Mouse (Mus musculus) hindbrain, embryonic 15.5 days (tissue): ENCODE results near the gene 4930564D02Rik. TPM values are rescaled to one million over a fixed set of nuclear protein-coding genes. Genes with fewer than 3 reads are reported as not detected.
A peak's percentile ranks its signal among the peaks of the same experiment; 100 is the strongest.

Experiments
- ATAC-seq: fragments of 200-750 bp; cut with Nextera tagmentation; 2 replicates; pipeline ENCODE4 v1.8.0; 2017; ENCODE audit warnings: low read depth, moderate number of reproducible peaks, moderate TSS enrichment; ENCODE audit not compliant: low FRiP score
- H3K27ac ChIP-seq: fragments of 300-500 bp; sonication (generic); replicated peaks from 2 replicates; pipeline ENCODE4 v1.5.1; 2015; ENCODE audit warnings: mild to moderate bottlenecking, inconsistent platforms
- H3K27me3 ChIP-seq: fragments of 300-500 bp; sonication (generic); 2 replicates; pipeline ENCODE4 v1.6.1; 2015; ENCODE audit warnings: control low read depth, inconsistent platforms
- H3K36me3 ChIP-seq: fragments of 300-500 bp; sonication (generic); 2 replicates; pipeline ENCODE4 v1.6.1; 2015; ENCODE audit warnings: control low read depth, inconsistent platforms
- H3K4me1 ChIP-seq: fragments of 300-500 bp; sonication (generic); replicated peaks from 2 replicates; pipeline ENCODE4 v1.6.1; 2015; ENCODE audit warnings: control low read depth, inconsistent platforms
- H3K4me2 ChIP-seq: fragments of 300-500 bp; sonication (generic); 2 replicates; pipeline ENCODE4 v1.6.1; 2015; ENCODE audit warnings: moderate library complexity, mild to moderate bottlenecking, inconsistent platforms
- H3K4me3 ChIP-seq: fragments of 300-500 bp; sonication (generic); 2 replicates; pipeline ENCODE4 v1.5.1; 2015; ENCODE audit warnings: mild to moderate bottlenecking, inconsistent platforms
- H3K9ac ChIP-seq: fragments of 300-500 bp; sonication (generic); 2 replicates; pipeline ENCODE4 v1.6.1; 2015; ENCODE audit warnings: inconsistent platforms
- H3K9me3 ChIP-seq: fragments of 300-500 bp; sonication (generic); 2 replicates; pipeline ENCODE4 v1.6.1; 2016; ENCODE audit warnings: control low read depth, inconsistent platforms
- WGBS: fragments of 180-500 bp; shearing (Covaris S2); methylation state at CpG from one replicate; pipeline ENCODE4 v1.1.7; 2015; 5-methylcytosine and 5-hydroxymethylcytosine counted together
- polyA plus RNA-seq: library from polyadenylated mRNA; unstranded; fragments of >200 nt; fragmentation: Nextera tagmentation; extraction: Ambion mirVana; gene quantifications from 2 replicates; pipeline ENCODE4 v1.2.1, GENCODE M21; 2015

The 4930564D02Rik gene
- polyA plus RNA-seq, 1 experiment from 2014 or later, result not detected

DNA sequence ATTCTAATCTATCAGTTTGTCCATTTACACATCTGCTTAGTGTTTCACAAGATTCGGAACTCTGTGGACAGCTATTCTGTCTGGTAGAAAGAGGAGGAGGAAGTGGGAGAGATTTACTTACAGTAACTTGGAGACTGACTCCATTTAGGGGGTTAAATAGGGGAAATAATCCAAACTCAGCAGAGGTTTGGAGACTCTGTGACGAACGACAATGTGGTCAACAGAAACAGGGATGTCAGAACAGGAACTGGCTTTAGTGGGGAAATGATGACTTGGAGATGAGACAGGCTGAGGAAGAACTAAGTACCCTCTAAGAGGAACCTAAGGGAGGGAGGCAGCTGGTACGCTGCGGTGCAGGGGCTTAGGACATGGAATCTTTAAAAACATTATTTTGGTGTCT is 19.8 kb upstream of the 4930564D02Rik start:
- WGBS, result 77% methylated on average over 5 of the region's 5 CpGs
- no peak for ATAC-seq
- Histone ChIP-seq H3K27ac (no peak overlapping the region), H3K9ac (no peak overlapping the region), H3K4me3 (no peak overlapping the region), H3K27me3 (no peaks in the 10 kb centered on the region), H3K9me3 (no peaks in the 10 kb centered on the region), H3K4me1 (peaks cover 62% of the 10 kb centered on the region), H3K36me3 (no peaks in the 10 kb centered on the region), H3K4me2 (no peak overlapping the region)

DNA sequence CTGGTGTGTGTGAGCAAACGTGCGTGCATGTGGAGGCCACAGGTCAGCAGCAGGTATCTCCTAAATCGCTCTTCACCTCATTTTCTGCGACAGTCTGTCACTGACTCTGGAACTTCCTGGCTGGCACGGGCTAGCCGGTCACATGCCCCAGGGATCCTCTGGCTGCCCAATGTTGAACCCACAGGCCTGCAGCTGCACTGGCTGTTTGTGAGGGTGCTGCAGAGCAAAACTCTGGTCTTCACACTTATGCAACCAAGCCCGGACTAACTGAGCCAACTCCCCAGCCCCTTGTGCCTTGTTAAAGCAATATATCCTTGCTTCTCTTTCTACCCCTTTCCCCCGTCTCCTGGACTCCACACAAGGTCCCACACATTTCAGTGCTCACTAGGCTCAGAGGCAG is 19.0 kb upstream of the 4930564D02Rik start:
- Histone ChIP-seq H3K36me3 (no peaks in the 10 kb centered on the region), H3K4me3 (no peak overlapping the region), H3K27ac (no peak overlapping the region), H3K4me1 (peaks cover 63% of the 10 kb centered on the region), H3K4me2 (no peak overlapping the region), H3K9me3 (no peaks in the 10 kb centered on the region), H3K9ac (no peak overlapping the region), H3K27me3 (no peaks in the 10 kb centered on the region)
- WGBS, result 76% methylated on average over 8 of the region's 8 CpGs
- no peak for ATAC-seq

DNA sequence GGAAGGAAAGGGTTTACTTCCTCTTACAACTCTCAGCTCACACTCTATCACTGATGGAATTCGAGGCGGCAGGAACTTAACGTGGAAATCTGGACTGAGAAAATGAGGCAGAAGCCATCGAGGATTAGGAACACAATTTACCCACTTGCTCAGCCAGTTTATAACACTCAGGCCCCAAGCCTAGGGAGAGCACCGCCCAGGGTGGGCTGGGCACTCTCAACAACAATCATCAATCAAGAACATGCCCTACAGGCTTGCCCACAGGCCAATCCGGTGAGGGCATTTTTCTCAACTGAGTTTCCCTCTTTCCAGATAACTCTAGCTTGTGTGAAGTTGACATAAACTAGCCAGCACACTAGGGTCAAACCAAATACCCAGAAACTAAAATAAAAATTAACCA is 16.8 kb upstream of the 4930564D02Rik start:
- Histone ChIP-seq H3K4me1 (peaks cover 56% of the 10 kb centered on the region), H3K27me3 (no peaks in the 10 kb centered on the region), H3K36me3 (no peaks in the 10 kb centered on the region), H3K27ac (no peak overlapping the region), H3K9me3 (no peaks in the 10 kb centered on the region), H3K4me2 (peak overlapping the region; percentile 10; the same call in 1 of the 2 replicates), H3K4me3 (no peak overlapping the region), H3K9ac (no peak overlapping the region)
- 82% methylated on average over 6 of the region's 6 CpGs for WGBS
- ATAC-seq, result no peak

DNA sequence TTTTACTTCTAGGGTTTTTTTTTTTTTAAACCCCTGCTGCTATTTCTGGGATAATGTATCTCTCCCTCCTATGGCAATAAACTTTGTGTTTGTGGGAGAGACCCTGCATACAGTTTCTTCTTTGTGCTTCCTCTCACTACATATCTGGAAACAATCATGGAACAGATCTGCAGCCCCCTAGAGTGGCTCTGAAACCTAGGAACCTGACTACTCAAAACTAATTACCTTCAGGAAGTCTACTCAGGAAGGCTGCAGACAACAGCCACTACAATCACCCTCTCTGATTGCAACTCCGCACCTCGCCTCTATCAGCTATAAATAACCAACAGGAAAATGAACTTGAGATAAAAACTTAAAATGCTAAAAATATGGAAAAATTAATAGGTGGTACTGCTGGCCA is 15.5 kb upstream of the 4930564D02Rik start:
- Histone ChIP-seq H3K4me1 (peaks cover 46% of the 10 kb centered on the region), H3K27me3 (no peaks in the 10 kb centered on the region), H3K9ac (peak overlapping the region; percentile 96), H3K27ac (peak overlapping the region; percentile 98; the same call in 1 of the 2 replicates), H3K4me3 (peak overlapping the region; percentile 99), H3K9me3 (no peaks in the 10 kb centered on the region), H3K36me3 (no peaks in the 10 kb centered on the region), H3K4me2 (peak overlapping the region; percentile 64)
- ATAC-seq, result no peak
- 47% methylated on average over 2 of the region's 2 CpGs for WGBS

DNA sequence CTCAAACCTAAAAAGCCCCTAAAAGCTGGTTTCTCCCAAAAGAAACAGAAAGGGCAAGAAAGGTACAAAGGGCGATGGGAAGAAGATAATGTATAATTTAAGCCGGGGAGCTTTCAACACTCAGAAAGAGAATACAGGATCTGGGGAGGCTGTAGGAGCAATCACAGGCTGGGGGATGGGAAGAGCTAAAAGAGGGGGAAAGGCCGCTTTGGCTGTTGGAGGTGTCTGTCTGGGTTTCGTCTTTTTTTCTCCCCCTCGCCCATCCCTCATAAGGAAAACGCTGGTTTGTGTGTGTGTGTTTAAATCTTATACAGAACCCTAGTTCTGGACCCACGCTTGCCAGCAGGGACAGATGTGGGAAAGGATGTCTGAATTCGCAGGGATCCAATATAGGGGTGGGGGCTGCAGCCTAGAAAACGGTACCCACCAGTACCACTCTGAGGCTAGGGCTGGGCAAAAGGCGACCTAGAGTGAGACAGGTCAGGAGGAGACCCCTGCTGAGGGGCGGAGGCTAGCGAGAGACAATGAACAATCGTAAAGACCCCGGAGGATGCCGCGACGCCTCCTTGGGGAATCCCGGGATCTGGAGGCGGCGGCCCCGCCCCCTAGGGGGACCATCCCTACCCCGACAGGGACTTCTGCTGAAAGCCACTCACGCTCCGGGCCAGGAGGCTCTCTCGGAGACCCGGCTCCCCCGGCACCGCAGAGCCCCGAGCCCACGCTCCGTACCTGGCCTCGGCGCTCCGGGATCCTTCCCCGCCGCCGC is 14.3 kb upstream of the 4930564D02Rik start:
- Histone ChIP-seq H3K36me3 (no peaks in the 10 kb centered on the region), H3K9me3 (no peaks in the 10 kb centered on the region), H3K9ac (peak overlapping the region; percentile 96), H3K4me1 (peaks cover 43% of the 10 kb centered on the region), H3K4me3 (peak overlapping the region; percentile 99), H3K4me2 (peak overlapping the region; percentile 64), H3K27me3 (no peaks in the 10 kb centered on the region), H3K27ac (peak overlapping the region; percentile 98)
- peak; percentile 50 for ATAC-seq
- 1% methylated on average over 37 of the region's 37 CpGs for WGBS

DNA sequence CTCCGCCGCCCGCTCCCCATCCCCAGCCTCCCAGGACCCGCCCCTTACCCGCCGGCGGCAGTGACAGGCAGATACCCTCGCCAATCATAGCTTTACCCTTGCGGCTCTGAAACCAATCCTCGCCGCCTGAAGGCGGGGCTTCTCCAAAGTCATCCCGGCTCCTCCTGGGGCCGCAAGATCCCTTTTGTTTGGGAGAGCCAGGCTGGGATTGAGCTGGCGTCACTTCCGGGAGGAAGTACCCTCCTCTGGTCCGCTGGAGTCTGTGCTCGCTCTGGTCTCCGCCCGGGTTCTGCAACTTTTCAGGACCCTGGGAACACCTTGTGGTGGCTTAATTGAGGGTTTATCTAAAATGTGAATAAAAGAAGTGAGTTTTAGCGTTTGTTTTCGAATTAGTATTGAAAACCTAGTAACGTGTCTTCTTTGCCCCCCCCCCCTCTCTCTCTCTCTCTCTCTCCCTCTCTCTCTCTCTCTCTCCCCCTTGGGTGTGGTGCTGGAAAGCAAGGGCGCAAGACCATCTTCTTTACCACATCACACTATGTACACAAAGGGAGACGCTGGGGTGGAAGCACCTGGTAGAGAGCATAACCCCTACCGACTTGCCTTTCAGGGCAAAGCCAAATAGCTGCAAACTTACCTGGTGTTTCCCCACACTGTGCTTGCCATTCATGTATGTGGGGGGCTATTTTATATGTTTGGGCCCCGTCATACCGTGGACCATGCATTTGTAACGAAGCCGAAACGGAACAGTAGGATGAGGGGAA is 13.5 kb upstream of the 4930564D02Rik start, which contains the start of gene Cttnbp2nl:
TSS of gene Cttnbp2nl (minus strand) at position 210 of the 761 bp plus-strand sequence.
- Histone ChIP-seq H3K4me3 (peak within 1 kb of the TSS; percentile 99), H3K9ac (peak within 1 kb of the TSS; percentile 96), H3K36me3 (no peaks in the 10 kb centered on the region), H3K27me3 (no peaks in the 10 kb centered on the region), H3K27ac (peak within 1 kb of the TSS; percentile 98), H3K4me2 (peak within 1 kb of the TSS; percentile 64), H3K9me3 (no peaks in the 10 kb centered on the region), H3K4me1 (peaks cover 35% of the 10 kb centered on the region)
- WGBS, result 4% methylated on average over 31 of the region's 31 CpGs
- ATAC-seq, result peak; percentile 99

DNA sequence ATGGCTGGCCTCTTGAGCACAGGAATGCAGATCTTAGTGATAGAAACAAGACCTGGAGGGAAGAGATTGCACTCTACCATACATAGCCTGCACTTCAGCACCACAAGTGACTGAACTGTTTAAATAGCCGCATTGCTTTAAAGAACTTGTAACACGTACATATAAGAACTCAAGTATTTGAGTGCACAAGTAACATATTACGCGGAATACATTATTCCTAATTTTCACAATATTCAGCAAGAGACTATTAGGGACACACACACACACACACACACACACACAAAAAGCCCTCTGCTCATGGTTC is 13.0 kb upstream of the 4930564D02Rik start:
- Histone ChIP-seq H3K27me3 (no peaks in the 10 kb centered on the region), H3K4me3 (peak overlapping the region; percentile 99), H3K4me2 (peak overlapping the region; percentile 60), H3K27ac (peak overlapping the region; percentile 66), H3K9me3 (no peaks in the 10 kb centered on the region), H3K36me3 (no peaks in the 10 kb centered on the region), H3K9ac (peak overlapping the region; percentile 37), H3K4me1 (peaks cover 37% of the 10 kb centered on the region)
- WGBS, result 77% methylated on average over 4 of the region's 4 CpGs
- no peak for ATAC-seq

DNA sequence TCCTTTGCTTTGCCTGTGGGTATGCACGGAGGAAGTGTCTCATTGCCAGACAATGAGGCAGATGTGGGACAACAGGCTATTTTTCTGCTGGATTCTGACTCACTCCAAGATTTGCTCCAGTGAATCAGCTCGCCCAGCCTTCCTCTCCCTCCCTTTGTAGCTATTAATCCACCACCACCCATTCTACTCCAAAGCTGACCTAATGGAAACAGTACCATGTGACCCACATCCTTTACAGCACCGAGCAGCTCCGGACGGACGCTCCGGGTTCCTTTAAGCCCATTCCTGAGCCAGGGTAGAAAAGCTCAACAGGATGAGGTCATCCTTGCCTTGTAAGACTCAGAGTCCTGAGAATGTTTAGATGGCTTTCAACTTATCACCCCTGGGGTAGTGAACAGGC is 11.7 kb upstream of the 4930564D02Rik start:
- Histone ChIP-seq H3K4me2 (no peak overlapping the region), H3K9ac (no peak overlapping the region), H3K27ac (0 out of 2 replicates have a peak overlapping the region, but pooled peaks have one; percentile 23), H3K27me3 (no peaks in the 10 kb centered on the region), H3K4me1 (peaks cover 33% of the 10 kb centered on the region), H3K4me3 (no peak overlapping the region), H3K36me3 (no peaks in the 10 kb centered on the region), H3K9me3 (no peaks in the 10 kb centered on the region)
- no peak for ATAC-seq
- 74% methylated on average over 7 of the region's 7 CpGs for WGBS

DNA sequence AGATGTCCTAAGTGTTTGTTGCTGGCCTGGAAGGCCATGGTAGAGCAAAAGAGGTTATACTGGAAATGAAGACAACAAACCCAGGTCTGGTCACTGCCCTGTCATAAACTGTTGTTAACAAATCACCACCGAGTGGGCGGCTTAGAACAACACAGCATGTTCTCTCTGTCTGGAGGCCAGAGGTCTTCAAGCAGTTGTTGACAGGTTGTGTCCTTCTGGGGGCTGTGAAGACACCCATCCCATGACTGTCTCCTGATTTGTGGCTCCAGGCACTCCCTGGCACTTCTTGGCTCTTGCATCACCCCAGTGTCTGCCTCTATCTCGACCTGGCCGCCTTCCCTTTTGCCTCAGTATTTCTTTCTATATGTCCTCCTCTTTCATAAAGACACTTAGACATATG is 11.0 kb upstream of the 4930564D02Rik start:
- Histone ChIP-seq H3K36me3 (no peaks in the 10 kb centered on the region), H3K4me3 (no peak overlapping the region), H3K4me2 (no peak overlapping the region), H3K9ac (no peak overlapping the region), H3K9me3 (no peaks in the 10 kb centered on the region), H3K4me1 (peaks cover 28% of the 10 kb centered on the region), H3K27me3 (no peaks in the 10 kb centered on the region), H3K27ac (no peak overlapping the region)
- no peak for ATAC-seq
- WGBS, result 74% methylated on average over 4 of the region's 4 CpGs

DNA sequence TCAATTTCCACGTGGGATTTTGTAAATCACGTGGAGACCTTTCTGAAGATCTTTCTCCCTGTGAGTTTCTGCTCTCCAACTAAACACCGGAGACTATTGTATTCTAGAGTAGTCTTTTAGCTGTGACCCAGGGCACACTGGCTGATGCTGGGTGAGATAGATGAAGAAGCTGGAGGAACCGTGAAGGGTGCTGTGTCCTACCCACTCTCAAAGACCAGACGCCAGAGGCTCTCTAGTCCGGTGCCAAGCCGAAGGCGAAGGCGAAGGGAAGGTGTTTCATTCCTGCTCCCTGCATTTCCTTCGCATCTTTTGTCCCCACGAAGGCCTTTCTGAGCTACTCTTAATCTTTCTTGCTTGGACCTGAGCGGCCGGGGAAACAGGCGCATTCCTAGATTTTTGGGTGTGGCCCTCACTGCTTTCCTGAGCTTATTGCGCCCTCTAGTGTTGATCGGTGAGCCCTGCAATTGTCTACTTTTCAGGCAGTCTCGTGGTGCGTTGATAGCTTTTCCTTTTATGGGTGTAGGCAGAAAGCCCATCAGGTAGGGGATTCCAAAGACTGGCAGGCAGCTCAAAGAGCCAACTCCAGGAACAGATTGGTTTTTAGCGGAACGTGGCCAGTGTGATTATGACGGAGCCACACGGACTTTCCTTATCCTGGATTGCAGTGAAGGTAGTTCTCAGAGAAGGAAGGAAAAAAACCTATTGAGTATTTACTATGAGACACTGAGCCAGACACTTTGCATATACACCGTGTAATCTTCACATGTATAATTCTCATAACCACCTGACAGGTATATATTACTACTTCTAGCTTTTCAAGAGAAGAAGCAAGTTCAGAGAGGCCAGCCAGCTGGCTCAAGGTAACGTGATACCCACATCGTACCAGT is 7.8 kb upstream of the 4930564D02Rik start:
- WGBS, result 18% methylated on average over 25 of the region's 25 CpGs
- peak; percentile 65 for ATAC-seq
- Histone ChIP-seq H3K4me1 (peaks cover 11% of the 10 kb centered on the region), H3K27me3 (no peaks in the 10 kb centered on the region), H3K36me3 (no peaks in the 10 kb centered on the region), H3K9me3 (no peaks in the 10 kb centered on the region), H3K4me2 (peak overlapping the region; percentile 78), H3K9ac (peak overlapping the region; percentile 45), H3K27ac (peak overlapping the region; percentile 37; the same call in 1 of the 2 replicates), H3K4me3 (peak overlapping the region; percentile 36)

DNA sequence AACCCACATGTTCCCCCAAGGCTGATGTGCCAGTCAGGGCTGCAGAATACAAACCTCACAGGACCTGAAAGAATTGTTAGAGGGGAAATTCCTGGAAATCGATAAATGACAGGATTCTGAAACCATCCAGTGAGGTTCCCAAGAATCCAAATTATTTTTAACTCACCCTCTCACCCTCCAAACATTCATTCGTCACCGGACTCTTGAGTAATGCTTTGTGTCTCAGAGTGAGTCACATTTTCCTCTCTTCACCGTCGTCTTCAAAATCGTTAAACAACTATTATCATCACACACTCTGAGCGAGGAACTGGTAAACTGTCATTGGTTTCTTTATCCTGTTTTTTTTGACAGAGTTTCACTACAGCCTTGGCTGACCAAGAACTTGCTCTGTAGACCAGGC is 6.7 kb upstream of the 4930564D02Rik start:
- H3K27ac ChIP-seq, result no peak overlapping the region
- no peaks in the 10 kb centered on the region for H3K36me3 ChIP-seq
- H3K4me2 ChIP-seq, result no peak overlapping the region
- H3K9me3 ChIP-seq, result no peaks in the 10 kb centered on the region
- H3K27me3 ChIP-seq, result no peaks in the 10 kb centered on the region
- no peak for ATAC-seq
- no peak overlapping the region for H3K9ac ChIP-seq
- WGBS, result 83% methylated on average over 7 of the region's 7 CpGs
- H3K4me3 ChIP-seq, result no peak overlapping the region
- H3K4me1 ChIP-seq, result peaks cover 11% of the 10 kb centered on the region
